Mouse (Mus musculus) forebrain, embryonic 16.5 days (tissue): ENCODE measurements at regions not wholly inside any gene's neighbourhood (a gene's known extent, or its start where the extent isn't known, plus 50 kb on each side); places are given as distances from the start of the nearest gene placed in this dataset.

ENCODE experiments used
- ATAC-seq: fragments of 200-750 bp; cut with Nextera tagmentation; 2 replicates; pipeline ENCODE4 v1.8.0; 2017; ENCODE audit warnings: mild to moderate bottlenecking, moderate library complexity
- H3K27ac ChIP-seq: fragments of 300-500 bp; sonication (generic); 2 replicates; pipeline ENCODE4 v1.5.1; 2014; ENCODE audit warnings: low read length, control low read depth
- H3K27me3 ChIP-seq: fragments of 300-500 bp; sonication (generic); replicated peaks from 2 replicates; pipeline ENCODE4 v1.6.1; 2014; ENCODE audit warnings: low read length; ENCODE audit not compliant: control insufficient read depth, insufficient read depth
- H3K36me3 ChIP-seq: fragments of 300-500 bp; sonication (generic); 2 replicates; pipeline ENCODE4 v1.6.1; 2014; ENCODE audit not compliant: control insufficient read depth, insufficient read depth
- H3K4me1 ChIP-seq: fragments of 300-500 bp; sonication (generic); replicated peaks from 2 replicates; pipeline ENCODE4 v1.6.1; 2014; ENCODE audit warnings: low read length; ENCODE audit not compliant: control insufficient read depth, insufficient read depth
- H3K4me2 ChIP-seq: fragments of 300-500 bp; sonication (generic); 2 replicates; pipeline ENCODE4 v1.6.1; 2014; ENCODE audit warnings: mild to moderate bottlenecking, low read length, control low read depth
- H3K4me3 ChIP-seq: fragments of 300-500 bp; sonication (generic); replicated peaks from 2 replicates; pipeline ENCODE4 v1.5.1; 2014; ENCODE audit warnings: mild to moderate bottlenecking, low read length, control low read depth
- H3K9ac ChIP-seq: fragments of 300-500 bp; sonication (generic); replicated peaks from 2 replicates; pipeline ENCODE4 v1.6.1; 2014; ENCODE audit warnings: low read depth, low read length, control low read depth
- H3K9me3 ChIP-seq: fragments of 300-500 bp; sonication (generic); 2 replicates; pipeline ENCODE4 v1.6.1; 2016; ENCODE audit warnings: low read length; ENCODE audit not compliant: control insufficient read depth
- WGBS: fragments of 180-500 bp; shearing (Covaris S2); extraction: QIAGEN DNeasy Blood & Tissue Kit; methylation state at CpG from one replicate; pipeline ENCODE4 v1.1.7; 2014; 5-methylcytosine and 5-hydroxymethylcytosine counted together

GRCm38 (mm10) chr9:120732650-120733293 lies 161.5 kb downstream of the Rpl14 start:
- Histone ChIP-seq H3K27me3 (no peaks in the 10 kb centered on the region), H3K9me3 (no peaks in the 10 kb centered on the region), H3K4me1 (peaks cover 20% of the 10 kb centered on the region), H3K9ac (no peak overlapping the region), H3K36me3 (no peaks in the 10 kb centered on the region), H3K4me3 (no peak overlapping the region), H3K4me2 (no peak overlapping the region), H3K27ac (no peak overlapping the region)
- WGBS: 27% methylated on average over 14 of the region's 14 CpGs
- no peak for ATAC-seq

DNA sequence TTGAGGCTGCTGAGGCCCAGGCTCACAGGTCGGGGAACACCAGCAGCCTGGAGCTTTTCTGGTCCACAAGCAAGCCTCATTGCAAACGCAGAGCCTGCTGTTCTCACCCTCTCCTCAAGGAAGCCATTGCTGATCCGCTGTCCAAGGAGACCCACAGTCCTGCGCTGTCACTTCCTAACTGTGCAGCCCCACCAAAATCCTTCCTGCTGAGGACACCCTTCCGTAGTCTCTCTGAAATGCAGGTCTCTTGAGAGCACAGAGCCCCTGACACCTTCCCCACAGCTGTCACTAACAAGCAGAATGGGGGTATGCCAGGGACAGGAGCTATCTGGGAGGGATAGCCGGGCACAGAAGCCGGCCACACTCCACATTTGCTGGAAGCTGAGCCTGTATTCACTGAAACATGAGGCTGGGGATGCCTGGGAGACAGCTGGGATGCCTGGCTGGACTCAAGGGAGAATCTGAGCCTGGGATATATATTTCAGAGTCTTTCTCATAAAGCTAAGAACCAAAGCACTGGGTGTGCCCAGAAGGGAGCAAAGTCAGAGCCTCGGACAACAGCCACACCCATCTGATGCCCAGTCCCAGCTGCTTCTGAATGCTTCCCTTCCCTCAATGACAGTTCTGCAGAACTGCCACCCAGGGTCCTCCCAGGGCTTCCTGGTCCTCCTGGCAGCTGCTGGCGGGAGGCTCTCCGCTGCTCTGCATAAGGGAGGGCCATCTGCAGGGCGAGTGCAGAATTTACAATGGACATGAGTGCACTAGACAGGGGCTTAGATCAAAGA lies 162.6 kb downstream of the Rpl14 start:
- H3K4me2 ChIP-seq: no peak overlapping the region
- peak; percentile 58; the same call in 1 of the 2 replicates for ATAC-seq
- no peaks in the 10 kb centered on the region for H3K27me3 ChIP-seq
- H3K36me3 ChIP-seq: no peaks in the 10 kb centered on the region
- H3K9me3 ChIP-seq: no peaks in the 10 kb centered on the region
- 47% methylated on average over 11 of the region's 11 CpGs for WGBS
- H3K27ac ChIP-seq: no peak overlapping the region
- no peak overlapping the region for H3K4me3 ChIP-seq
- H3K9ac ChIP-seq: no peak overlapping the region
- H3K4me1 ChIP-seq: peaks cover 20% of the 10 kb centered on the region

GRCm38 (mm10) chr9:120735217-120735616 lies 164.0 kb downstream of the Rpl14 start:
- H3K4me3 ChIP-seq: no peak overlapping the region
- no peaks in the 10 kb centered on the region for H3K27me3 ChIP-seq
- ATAC-seq: no peak
- no peaks in the 10 kb centered on the region for H3K36me3 ChIP-seq
- 69% methylated on average over 7 of the region's 7 CpGs for WGBS
- peaks cover 30% of the 10 kb centered on the region for H3K4me1 ChIP-seq
- no peaks in the 10 kb centered on the region for H3K9me3 ChIP-seq
- H3K4me2 ChIP-seq: no peak overlapping the region
- no peak overlapping the region for H3K9ac ChIP-seq
- H3K27ac ChIP-seq: no peak overlapping the region

GRCm38 (mm10) chr9:120737956-120738355 lies 166.7 kb downstream of the Rpl14 start:
- WGBS: 81% methylated on average over 1 of the region's 1 CpGs
- H3K4me1 ChIP-seq: peaks cover 22% of the 10 kb centered on the region
- ATAC-seq: no peak
- no peaks in the 10 kb centered on the region for H3K27me3 ChIP-seq
- H3K4me2 ChIP-seq: no peak overlapping the region
- no peak overlapping the region for H3K4me3 ChIP-seq
- H3K36me3 ChIP-seq: no peaks in the 10 kb centered on the region
- H3K9me3 ChIP-seq: no peaks in the 10 kb centered on the region
- no peak overlapping the region for H3K27ac ChIP-seq
- no peak overlapping the region for H3K9ac ChIP-seq

DNA sequence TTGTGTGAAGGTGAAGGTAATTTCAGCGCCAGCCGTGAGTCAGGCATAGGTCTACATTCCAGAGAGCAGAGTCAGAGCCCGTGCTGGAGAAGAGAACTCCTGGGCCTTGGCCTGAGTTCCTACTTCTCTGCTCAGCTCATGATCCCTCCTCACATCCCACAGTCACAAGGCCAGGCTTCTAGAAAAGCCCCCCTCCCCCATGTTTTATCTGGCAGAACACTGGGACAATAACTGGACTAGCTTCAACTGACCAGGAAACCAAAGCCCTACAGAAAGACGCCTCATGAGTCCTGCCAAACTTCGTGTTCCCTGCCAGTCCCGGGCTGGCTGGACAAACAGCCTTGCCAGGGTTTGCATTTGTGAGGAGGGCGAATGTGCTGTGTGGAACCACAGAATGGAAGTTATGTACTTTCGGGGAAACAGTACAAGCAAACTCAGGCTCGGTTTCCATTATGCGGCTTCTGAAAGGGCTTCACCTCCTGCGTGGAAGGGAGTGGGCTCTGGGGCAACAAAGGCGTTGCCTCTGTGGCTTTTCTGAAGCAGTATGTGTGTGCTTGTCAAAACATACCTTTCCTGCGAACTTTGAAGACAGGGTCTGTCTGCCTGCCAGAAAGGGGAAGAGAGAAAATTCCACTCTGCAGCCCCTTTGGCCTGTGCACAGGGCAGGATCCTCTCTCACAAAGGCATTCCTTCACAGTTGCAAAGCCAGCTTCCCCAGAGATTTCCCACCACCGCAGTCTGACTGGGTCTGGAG lies 168.1 kb downstream of the Rpl14 start:
- no peaks in the 10 kb centered on the region for H3K27me3 ChIP-seq
- no peak overlapping the region for H3K9ac ChIP-seq
- H3K4me1 ChIP-seq: peaks cover 18% of the 10 kb centered on the region
- no peaks in the 10 kb centered on the region for H3K9me3 ChIP-seq
- peak; percentile 55 for ATAC-seq
- H3K36me3 ChIP-seq: no peaks in the 10 kb centered on the region
- H3K27ac ChIP-seq: 0 out of 2 replicates have a peak overlapping the region, but pooled peaks have one; percentile 13
- H3K4me2 ChIP-seq: no peak overlapping the region
- no peak overlapping the region for H3K4me3 ChIP-seq
- WGBS: 22% methylated on average over 14 of the region's 14 CpGs

GRCm38 (mm10) chr9:120739953-120740524 lies 168.8 kb downstream of the Rpl14 start:
- Histone ChIP-seq H3K9me3 (no peaks in the 10 kb centered on the region), H3K4me2 (no peak overlapping the region), H3K9ac (no peak overlapping the region), H3K4me3 (no peak overlapping the region), H3K4me1 (peaks cover 13% of the 10 kb centered on the region), H3K36me3 (no peaks in the 10 kb centered on the region), H3K27me3 (no peaks in the 10 kb centered on the region), H3K27ac (no peak overlapping the region)
- WGBS: 33% methylated on average over 6 of the region's 6 CpGs
- no peak for ATAC-seq

DNA sequence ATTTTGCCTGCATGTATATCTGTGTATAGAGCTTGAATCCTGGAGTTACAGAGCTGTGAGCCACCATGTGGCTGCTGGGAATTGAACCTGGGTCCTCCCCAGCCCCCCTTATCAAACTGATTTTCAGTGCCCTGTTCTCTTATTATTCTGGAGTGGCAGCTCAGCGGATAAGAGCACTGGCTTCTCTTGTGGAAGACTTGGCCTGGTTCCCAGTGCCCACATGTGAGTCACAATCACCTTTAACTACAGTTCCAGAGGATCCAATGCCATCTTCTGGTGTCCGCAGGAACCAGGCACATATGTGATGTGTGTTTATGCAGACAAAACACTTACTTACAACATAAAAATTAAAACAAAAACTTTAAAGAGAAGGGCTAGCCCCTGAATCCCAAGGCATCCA lies 170.3 kb downstream of the Rpl14 start:
- no peak overlapping the region for H3K27ac ChIP-seq
- WGBS: 54% methylated on average over 2 of the region's 2 CpGs
- no peak for ATAC-seq

DNA sequence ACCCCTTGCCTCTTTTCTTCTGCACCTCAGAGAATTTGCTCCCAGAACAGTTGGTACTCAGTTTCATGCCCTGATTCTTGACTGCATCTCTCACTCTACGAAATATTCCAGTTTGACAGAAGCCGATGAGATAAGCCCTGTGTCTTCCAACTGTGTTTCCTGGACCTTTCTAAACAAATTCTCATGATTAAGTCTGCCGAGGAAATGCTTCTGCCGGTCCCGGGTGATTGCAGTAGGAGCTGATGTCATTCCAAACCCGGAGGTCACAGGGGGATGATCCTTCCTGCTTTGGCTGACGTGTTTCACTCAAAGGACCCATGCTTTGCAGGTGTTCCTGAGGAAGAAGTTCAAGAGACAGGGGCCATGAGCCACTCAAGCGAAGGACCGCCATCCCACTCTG lies 172.2 kb downstream of the Rpl14 start:
- Histone ChIP-seq H3K27me3 (no peaks in the 10 kb centered on the region), H3K4me1 (peaks cover 10% of the 10 kb centered on the region), H3K27ac (no peak overlapping the region), H3K4me2 (no peak overlapping the region), H3K9me3 (no peaks in the 10 kb centered on the region), H3K36me3 (no peaks in the 10 kb centered on the region), H3K9ac (no peak overlapping the region), H3K4me3 (no peak overlapping the region)
- WGBS: 86% methylated on average over 9 of the region's 9 CpGs
- no peak for ATAC-seq

More for the DNA sequence above, 170.3 kb downstream of the Rpl14 start:
- no peaks in the 10 kb centered on the region for H3K36me3 ChIP-seq
- no peak overlapping the region for H3K9ac ChIP-seq
- no peaks in the 10 kb centered on the region for H3K27me3 ChIP-seq
- no peak overlapping the region for H3K4me3 ChIP-seq
- H3K4me1 ChIP-seq: peaks cover 10% of the 10 kb centered on the region
- no peak overlapping the region for H3K4me2 ChIP-seq
- no peaks in the 10 kb centered on the region for H3K9me3 ChIP-seq

- no peaks in the 10 kb centered on the region for H3K36me3 ChIP-seq
- H3K27ac ChIP-seq: no peak overlapping the region
Measured at GRCm38 (mm10) chr9:120745674-120746073, 174.4 kb downstream of the Rpl14 start.

More at GRCm38 (mm10) chr9:120745674-120746073, 174.4 kb downstream of the Rpl14 start:
- no peak for ATAC-seq
- Histone ChIP-seq H3K27me3 (no peaks in the 10 kb centered on the region), H3K9ac (no peak overlapping the region), H3K4me3 (no peak overlapping the region), H3K9me3 (no peaks in the 10 kb centered on the region), H3K4me1 (no peaks in the 10 kb centered on the region), H3K4me2 (no peak overlapping the region)
- WGBS: 82% methylated on average over 6 of the region's 6 CpGs
